Mouse (Mus musculus) left cerebral cortex, postnatal 14 days (tissue): Measurements from ENCODE around the gene Slc28a1. TPM values are rescaled to one million over a fixed set of nuclear protein-coding genes. Genes with fewer than 3 reads are reported as not detected.
"Not testable (repeated sequence)": the region's sequence is repeated elsewhere in the genome, so short reads cannot be mapped to it uniquely, and the experiment has no call there.

Experiments used
- DNase-seq, 2 experiments: peaks; one replicate each; pipeline ENCODE4 v3.0.0; 2021 to 2022; ENCODE audit warnings: low spot score in 2 of 2, mixed read lengths in 1 of 2
- intact Hi-C: fragments of 180-260 bp; cut with DNase I; formaldehyde crosslinking; loops from one replicate; pipeline ENCODE4 v1.15.1; 2025
- total RNA-seq, 2 experiments: library from RNA; stranded (reverse); gene quantifications; 2 replicates each; pipeline ENCODE4 v1.2.3; 2021

The Slc28a1 gene
- total RNA-seq, 2 experiments from 2014 or later = 0.11 TPM; not detected in 1

DNA sequence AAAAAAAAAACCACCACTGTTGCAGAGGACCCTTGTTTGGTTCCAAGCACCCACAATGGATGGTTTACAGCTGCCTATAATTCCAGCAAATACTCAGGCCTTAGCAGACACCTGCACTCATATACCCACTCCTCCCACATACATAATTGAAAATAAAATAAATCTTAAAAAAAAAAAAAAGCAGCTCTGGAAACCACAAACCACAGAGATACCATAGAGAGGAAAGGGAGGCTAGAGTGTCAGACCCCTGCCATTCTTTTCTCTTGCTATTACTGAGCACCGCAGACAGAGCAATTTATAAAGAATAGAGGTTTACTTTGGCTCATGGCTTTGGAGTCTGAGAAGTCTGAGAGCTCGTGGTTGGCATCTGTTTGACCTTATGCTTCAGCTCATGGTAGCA is 8.2 kb downstream of the Slc28a1 start:
- no peak for DNase-seq
- intact Hi-C loops = no loop called here

DNA sequence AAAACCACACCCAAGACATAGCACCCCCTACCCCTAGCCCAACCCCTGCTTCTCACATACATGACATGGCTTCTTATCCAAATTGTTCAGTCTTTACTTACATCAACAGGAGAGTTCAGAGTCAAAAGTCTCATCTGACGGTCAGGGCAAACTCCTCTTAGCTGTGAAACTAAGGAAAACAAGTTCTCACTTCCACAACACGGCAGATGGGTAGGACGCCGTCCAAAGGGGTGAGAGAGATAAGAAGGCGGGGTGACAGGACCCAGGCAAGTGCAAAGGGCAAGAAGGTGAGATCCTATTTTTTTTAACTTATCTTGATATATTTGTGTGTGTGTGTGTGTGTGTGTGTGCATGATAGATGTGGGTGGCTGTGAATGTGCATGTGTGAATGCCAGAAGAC is 9.0 kb downstream of the Slc28a1 start:
- intact Hi-C loops = no loop called here
- no peak for DNase-seq

DNA sequence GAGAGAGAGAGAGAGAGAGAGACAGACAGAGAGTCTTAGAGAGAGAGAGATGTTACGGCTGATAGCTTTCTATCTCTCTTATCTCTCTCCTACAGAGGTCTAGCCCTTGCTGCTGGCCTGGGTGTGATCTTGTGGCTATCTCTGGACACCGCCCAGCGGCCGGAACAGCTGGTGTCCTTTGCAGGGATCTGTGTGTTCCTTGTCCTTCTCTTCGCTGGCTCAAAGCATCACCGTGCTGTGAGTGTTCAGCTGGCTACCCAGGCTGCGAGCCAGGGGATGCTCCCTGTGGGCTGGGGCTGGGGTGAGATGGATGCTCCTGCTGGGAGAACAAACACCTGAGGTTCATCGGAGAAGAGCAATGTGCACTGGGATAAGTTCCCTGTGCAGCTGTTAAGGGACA is 10.2 kb downstream of the Slc28a1 start:
- intact Hi-C loops = no loop called here
- no peak for DNase-seq

DNA sequence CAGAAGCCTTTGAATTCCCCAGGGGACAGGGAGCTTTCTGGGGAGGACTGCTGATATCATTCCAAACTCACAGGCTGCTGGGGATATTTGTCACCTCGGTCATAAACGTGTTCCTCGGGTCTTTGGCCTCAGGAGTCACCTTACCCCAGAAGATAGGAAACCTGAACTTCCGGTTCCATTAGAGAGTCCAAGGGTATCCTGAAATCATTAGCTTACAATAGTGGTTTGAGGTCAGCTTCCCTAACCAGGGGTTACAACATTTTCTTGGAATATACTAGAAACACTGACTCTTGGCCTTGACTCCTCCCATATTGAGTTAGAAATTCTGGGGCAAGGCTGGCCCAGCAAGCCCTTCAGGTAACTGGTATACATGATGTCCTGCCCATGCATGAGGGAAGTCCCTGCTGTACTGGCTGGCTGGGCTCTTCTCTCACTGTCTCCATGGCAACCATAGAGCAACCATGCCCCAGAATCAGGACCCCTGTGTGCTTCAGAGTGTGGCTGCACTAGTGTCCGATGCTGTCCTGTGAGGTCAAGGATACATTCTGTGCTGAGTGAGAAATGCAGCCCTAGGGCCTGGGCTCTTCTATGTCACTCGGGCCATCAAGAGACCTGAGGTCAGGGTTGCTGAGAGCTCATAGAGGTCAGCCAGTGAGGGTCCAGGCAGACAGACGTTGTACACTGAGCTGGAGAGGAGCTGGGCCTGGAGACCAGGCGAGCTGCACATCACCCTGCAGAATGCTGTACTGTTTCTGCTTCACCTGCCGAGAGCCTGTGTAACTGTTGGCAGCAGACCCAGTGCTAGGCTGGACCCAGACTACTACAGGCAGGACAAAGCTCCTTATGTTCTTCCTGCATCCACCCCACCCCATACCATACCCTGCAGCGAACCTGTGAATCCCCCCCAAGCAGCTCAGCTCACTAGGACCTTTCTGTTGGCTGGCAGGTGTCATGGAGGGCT is 10.9 kb downstream of the Slc28a1 start:
- intact Hi-C loops = no loop called here
- DNase-seq = no peak

DNA sequence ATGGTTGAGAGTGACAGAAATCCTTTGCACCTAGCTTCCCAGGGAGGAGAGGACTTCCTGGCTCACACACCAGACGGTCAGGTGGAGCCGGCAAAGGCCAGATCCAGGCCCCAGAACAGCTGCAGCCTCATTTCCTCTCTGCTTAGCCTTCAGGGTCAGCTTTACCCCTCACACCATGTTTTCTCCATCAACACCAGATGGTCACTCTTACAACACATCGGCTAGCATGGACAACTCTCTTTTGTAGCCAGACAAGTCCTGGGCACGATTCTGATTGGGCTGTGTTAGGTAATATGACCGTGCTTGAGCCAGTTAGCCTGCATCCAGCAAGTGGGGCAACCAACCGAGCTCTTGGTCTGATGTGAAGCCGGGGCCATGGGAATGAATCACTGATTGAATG is 17.3 kb downstream of the Slc28a1 start:
- no peak for DNase-seq
- intact Hi-C loops = no loop called here

DNA sequence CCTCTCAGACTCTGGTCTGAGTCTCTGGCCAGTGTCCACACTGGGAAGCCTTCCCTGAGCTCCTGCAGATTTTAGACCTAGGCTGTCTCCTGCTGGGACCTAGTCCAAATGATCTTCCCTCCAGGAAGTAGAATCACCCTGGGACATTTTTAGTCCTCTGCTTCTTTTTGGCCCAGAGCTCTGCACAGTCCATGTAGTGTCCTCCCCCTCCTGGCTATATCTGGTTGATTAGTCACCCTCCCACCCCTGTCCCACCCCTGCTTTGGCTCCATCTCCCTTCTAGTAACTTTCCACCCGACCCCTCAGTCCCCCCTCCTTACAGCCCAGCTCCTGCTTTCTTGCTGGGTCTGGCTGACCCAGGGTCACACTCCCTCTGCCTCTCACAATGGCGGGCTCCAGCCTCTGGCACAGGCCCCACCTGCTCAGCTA is 18.3 kb downstream of the Slc28a1 start:
- no peak for DNase-seq

DNA sequence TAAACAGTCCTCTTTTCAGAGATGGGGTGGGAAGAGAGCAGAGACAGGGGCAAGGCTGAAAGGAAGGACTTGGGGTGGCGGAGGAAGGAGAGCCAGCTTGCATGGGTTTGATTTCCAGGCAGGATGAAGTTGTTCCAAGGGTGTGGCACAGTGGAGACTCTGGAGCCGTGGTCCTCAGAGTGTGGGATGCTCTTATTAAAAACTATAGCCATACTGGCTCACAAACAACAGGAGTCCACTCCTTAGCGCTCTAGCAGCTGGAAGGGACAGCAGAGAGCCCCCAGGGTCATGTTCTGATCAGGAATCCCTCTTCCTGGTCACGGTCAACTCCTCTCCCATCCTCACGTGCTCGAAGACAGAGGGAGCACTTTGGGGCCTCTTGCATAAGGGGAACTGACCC is 18.8 kb downstream of the Slc28a1 start:
- DNase-seq = no peak
- intact Hi-C loops = no loop called here

More for the DNA sequence above, 18.3 kb downstream of the Slc28a1 start:
- intact Hi-C loops = no loop called here

DNA sequence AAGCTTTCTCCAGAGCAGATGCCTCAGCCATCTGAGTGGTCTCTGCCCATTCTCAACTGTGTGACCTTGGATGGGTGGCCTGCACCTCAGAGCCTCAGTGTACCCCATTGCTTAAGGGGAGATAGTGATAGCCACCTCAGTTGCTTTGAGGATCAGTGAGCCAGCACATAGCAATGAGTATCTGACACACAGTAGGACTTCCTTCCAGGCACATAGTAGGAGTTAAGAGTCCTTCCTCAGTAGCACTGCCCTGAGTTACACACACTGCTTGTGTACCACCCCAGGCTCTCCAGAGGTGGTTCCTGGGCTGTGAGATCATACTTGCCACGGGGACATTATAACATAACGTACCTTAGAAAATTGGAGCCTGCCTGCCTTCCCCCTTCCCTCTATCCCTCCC is 19.3 kb downstream of the Slc28a1 start:
- intact Hi-C loops = no loop called here

DNA sequence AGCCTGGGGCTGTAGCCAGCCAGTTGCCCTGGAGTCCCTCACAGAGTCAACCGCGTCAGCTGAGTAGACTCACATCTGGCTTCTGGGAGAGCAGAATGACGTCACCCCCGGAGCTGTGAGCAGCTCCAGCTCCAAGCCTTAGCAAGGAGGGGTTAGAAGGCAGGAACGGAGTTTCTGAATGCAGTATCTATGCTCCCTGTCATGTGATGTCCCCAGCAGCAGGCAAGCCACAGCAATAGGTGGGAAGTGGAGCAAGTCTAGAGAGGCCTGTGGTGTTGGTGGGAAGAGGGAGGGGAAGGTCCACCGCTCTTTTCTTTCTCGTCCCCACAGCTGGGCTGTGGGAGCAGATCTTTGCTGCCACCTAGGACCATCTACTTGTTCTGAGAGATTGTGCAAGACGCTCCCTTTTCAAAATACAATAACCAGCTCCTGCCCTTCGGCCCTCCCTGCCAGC is 20.0 kb downstream of the Slc28a1 start:
- intact Hi-C loops = no loop called here
- peak; percentile 63 to 64 for DNase-seq

More for the DNA sequence above, 19.3 kb downstream of the Slc28a1 start:
- DNase-seq = no peak

DNA sequence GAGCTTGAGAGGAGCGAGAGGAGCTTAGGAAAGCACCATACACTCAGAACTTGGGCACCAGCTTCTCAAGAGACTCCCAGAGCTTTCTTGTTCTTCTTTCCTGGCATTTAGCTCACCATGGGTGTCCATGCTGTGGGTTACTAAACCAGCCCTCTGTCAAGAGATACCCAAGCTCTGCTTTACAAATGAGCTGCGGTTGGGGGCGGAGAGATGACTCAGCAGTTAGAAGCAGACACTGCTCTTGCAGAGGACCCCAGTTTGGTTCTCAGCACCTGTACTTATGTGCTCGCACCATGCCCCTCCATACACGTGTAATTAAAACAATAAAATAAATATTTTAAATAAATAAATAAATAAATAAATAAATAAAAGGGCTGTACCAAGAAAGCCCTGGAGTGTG is 22.7 kb downstream of the Slc28a1 start:
- intact Hi-C loops = no loop called here

DNA sequence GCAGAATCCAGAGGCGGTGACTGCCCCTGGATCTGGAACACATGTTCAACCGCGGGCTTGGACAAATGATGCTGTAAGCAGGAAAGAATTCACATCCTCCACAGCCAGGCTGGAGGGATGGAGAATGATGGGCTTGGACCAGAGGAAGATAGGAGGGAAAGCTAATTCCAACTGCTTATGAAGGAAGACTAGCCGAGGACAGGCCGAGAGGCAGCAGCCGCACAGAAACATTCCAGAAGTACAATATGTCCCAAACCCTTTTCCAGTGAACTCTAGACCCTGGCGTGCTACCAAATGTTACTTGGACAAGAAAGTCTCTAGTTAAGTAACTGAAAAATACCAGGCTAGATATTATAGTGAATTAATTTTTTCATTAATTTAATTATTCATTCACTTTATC is 24.5 kb downstream of the Slc28a1 start:
- no peak for DNase-seq
- intact Hi-C loops = no loop called here

More for the DNA sequence above, 22.7 kb downstream of the Slc28a1 start:
- DNase-seq = no peak

DNA sequence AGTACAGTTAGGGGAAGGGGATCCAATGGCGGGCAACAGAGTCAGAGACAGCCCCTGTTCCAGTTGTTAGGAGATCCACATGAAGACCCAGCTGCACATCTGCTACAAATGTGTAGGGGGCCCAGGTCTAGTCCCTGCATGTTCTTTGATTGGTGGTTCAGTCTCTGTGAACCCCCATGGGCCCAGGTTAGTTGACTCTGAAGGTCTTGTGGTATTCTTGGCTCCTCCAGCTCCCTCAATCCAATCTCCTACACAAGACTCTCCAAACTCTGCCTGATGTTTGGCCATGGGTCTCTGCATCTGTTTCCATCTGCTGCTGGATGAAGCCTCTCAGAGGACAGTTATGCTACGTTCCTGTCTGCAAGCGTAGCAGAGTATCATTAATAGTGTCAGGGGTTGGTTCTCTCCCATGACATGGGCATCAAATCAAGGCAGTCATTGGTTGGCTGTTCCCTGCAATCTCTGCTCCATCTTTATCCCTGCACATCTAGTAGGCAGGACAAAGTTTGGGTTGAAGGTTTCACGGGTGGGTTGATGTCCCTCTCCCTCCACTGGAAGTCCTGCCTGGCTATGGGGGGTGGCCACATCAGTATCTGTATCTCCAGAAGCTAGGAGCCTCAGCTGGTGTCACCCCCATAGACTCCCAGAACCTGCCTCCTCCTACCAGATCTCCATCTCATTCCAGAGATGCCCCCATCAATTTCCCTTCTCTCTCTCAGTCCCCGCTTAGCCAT is 25.2 kb downstream of the Slc28a1 start:
- no peak for DNase-seq
- intact Hi-C loops = no loop called here

DNA sequence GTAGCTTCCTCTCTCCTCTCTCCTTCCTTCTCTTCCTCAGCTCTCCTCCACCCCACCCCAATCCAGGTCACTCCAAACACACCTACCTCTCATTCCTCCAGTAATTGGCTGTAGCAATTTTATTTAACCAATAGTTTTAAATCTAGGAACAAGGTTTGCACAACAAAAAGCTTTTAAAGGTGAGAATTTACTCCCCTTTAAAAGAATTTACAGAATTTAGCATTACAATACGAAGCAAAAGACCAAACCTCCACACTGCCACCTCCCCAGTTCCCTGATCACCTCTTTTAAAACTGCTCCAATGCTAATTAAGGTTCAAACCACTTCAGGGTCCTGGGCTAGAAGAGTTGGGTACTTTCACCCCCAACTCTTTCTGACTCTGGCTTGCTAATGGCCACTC is 26.9 kb downstream of the Slc28a1 start:
- DNase-seq = no peak
- intact Hi-C loops = no loop called here

DNA sequence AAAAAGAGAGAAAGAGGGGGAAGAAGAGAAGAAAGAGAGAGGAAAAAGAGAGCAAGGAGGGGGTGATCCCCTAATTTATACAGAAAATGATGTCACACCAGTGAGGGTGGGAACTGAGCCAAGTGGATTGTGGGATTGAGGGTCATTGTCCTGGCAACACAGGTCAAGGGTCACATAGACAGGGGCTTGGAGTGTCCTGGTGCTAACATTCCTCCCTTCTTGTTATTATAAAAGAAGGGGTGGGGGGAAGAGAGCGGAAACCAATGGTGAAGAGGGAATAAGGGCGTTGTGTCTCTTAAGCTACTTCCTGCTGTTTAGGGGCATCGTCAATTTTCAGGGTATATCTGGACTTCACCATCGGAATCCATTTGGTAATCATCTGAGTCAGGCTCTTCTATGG is 28.5 kb downstream of the Slc28a1 start:
- intact Hi-C loops, DNase-seq: not testable (repeated sequence)

DNA sequence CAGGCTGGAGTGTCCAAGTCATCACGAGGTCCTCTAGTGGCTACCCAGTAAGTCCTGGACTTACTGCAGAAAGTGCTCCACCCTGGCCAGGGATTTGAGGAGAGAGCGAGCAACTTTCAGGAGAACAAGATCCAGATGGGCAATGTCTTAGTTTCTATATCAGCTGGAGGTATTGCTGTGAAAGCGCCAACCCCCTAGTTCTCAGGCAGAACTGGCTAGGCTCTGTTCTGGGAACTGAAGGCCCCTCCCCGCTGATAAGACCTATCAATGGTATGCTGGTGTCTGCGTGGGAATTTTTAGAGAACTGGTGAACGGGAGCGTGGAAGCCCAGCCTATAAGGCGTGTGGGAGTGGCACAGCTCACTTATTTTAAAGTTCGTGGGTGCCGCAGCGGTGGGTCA is 35.2 kb downstream of the Slc28a1 start:
- no peak for DNase-seq
- intact Hi-C loops = loop anchor here (10.0 kb wide), 3 partner anchors 205 to 425 kb away; partner anchors contain the start of gene Sec11a

DNA sequence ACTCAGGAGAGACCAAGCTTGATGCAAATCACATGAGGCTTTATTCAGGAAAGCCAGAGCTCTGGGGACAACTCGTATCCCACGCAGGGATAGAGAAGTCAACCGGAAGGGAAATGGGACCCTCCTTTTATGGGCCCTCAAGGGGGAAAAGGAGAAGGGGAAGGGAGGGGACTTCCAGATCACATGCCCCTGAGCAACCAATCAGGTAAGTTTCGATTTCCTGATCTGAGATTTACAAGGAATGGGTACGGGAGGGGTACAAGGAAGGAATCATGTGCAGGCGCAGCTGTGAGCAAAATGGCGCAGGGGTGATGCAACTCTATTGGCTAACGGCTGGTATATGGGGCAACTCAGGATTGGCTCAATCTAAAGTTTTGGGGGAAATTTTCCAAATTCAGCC is 36.6 kb downstream of the Slc28a1 start:
- DNase-seq = no peak
- intact Hi-C loops = loop anchor here (10.0 kb wide), 3 partner anchors 206 to 426 kb away; partner anchors contain the start of gene Sec11a

DNA sequence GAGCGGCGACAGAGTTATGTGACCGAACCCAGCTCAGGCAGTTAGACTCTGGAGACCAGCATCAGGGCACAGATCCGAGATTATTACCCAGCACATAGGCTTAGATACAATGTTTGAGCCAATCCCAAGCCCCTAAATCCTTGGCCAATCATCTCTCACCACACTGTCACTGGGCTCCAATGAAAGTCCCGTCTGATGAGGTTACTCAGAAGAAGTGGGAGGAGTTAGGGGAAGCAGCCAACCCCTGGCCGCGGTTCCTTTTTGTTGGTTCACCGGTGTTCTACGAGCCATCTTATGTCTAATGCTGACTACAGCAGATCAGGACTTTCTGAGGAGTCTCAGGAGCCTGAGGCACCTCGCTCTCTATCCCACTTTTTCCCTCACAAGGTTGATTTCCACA is 37.7 kb downstream of the Slc28a1 start:
- no peak for DNase-seq
- intact Hi-C loops = loop anchor here (10.0 kb wide), 3 partner anchors 208 to 428 kb away; partner anchors contain the start of gene Sec11a

DNA sequence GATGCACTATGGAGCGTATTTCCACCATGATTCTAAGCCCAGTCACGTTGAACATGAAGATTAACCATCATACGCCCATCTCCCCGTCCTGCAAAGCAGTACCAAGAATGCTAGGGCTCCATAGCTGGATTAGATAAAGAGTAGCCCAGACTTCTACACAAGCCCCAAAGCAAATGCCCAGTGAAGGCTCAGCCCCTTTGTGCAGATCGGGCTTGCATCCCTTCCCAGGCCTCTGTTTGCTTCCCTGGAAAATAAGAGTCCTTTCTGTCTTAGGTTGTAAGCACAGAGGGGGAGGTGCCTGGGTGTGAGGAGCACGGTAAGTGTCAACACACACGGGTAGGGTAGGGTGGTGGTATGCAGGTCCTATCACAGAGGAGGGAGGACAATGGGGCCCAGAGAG is 38.2 kb downstream of the Slc28a1 start:
- no peak for DNase-seq
- intact Hi-C loops = loop anchor here (10.0 kb wide), 3 partner anchors 208 to 428 kb away; partner anchors contain the start of gene Sec11a

DNA sequence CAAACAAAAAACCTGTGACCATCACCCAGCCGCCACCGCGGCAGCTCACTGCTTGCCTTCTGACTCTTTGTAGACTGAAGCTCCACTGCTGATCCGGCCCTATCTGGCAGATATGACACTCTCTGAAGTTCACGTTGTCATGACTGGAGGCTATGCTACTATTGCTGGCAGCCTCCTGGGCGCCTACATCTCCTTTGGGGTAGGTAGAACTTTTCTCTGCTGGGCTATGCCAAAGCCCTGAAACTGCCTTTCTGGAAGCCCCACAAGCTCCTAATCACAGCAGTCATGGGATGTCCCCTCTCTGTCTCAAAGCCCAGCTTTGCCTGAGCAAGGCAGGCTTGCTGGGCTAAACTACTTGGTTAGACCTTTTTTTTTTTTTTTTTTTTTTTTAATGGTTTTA is 38.7 kb downstream of the Slc28a1 start:
- intact Hi-C loops = loop anchor here (10.0 kb wide), 3 partner anchors 209 to 429 kb away; partner anchors contain the start of gene Sec11a
- DNase-seq = no peak

DNA sequence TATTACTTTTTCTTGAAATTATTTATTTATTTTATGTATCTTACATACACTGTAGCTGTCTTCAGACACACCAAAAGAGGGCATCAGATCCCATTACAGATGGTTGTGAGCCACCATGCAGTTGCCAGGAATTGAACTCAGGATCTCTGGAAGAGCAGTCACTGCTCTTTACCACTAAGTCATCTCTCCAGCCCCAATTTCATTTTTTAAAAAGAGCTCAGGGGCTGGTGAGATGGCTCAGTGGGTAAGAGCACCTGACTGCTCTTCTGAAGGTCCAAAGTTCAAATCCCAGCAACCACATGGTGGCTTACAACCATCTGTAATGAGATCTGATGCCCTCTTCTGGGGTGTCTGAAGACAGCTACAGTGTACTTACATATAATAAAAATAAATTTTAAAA is 39.6 kb downstream of the Slc28a1 start:
- intact Hi-C loops = loop anchor here (10.0 kb wide), 3 partner anchors 209 to 429 kb away; partner anchors contain the start of gene Sec11a
- not testable (repeated sequence) for DNase-seq
